Mouse (Mus musculus) heart, embryonic 14.5 days (tissue): ENCODE measurements around the gene Speer2. TPM values are rescaled to one million over a fixed set of nuclear protein-coding genes. Genes with fewer than 3 reads are reported as not detected.

Experiments used
- ATAC-seq: fragments of 200-750 bp; cut with Nextera tagmentation; 2 replicates; pipeline ENCODE4 v1.8.0; 2017; ENCODE audit warnings: low read depth, moderate TSS enrichment; ENCODE audit not compliant: insufficient number of reproducible peaks, insufficient read depth, low FRiP score
- H3K27ac ChIP-seq, 2 experiments: fragments of 200-500 bp in 1 of 2; fragments of 300-500 bp in 1 of 2; sonication (generic) in 1 of 2; replicated peaks in 1 of 2; 2 replicates each; pipeline ENCODE4 v1.5.1; 2012 to 2014; ENCODE audit warnings: low read depth in 2 of 2, low read length in 2 of 2, control low read depth in 1 of 2, mild to moderate bottlenecking in 1 of 2, mixed read lengths in 1 of 2; ENCODE audit not compliant: control insufficient read depth in 1 of 2, insufficient read depth in 1 of 2
- H3K27me3 ChIP-seq: fragments of 300-500 bp; sonication (generic); 2 replicates; pipeline ENCODE4 v1.6.1; 2014; ENCODE audit warnings: mild to moderate bottlenecking, low read length, control low read depth; ENCODE audit not compliant: control insufficient read depth, insufficient read depth
- H3K36me3 ChIP-seq: fragments of 300-500 bp; sonication (generic); 2 replicates; pipeline ENCODE4 v1.6.1; 2014; ENCODE audit warnings: mild to moderate bottlenecking, control low read depth, low read length, mixed read lengths; ENCODE audit not compliant: control insufficient read depth, insufficient read depth
- H3K4me1 ChIP-seq, 2 experiments: fragments of 200-500 bp in 1 of 2; fragments of 300-500 bp in 1 of 2; sonication (generic) in 1 of 2; 2 replicates each; pipeline ENCODE4 v1.6.1; 2012 to 2014; ENCODE audit warnings: low read length in 2 of 2, control low read depth in 1 of 2, mixed read lengths in 1 of 2; ENCODE audit not compliant: control insufficient read depth in 2 of 2, insufficient read depth in 2 of 2
- H3K4me2 ChIP-seq: fragments of 300-500 bp; sonication (generic); 2 replicates; pipeline ENCODE4 v1.6.1; 2014; ENCODE audit warnings: mild to moderate bottlenecking, low read length
- H3K4me3 ChIP-seq, 2 experiments: fragments of 200-500 bp in 1 of 2; fragments of 300-500 bp in 1 of 2; sonication (generic) in 1 of 2; 2 replicates each; pipeline ENCODE4 v1.5.1; 2012 to 2014; ENCODE audit warnings: low read length in 2 of 2, mild to moderate bottlenecking in 2 of 2, control low read depth in 1 of 2, low read depth in 1 of 2, moderate library complexity in 1 of 2; ENCODE audit not compliant: control insufficient read depth in 1 of 2, insufficient read depth in 1 of 2
- H3K9ac ChIP-seq: fragments of 300-500 bp; sonication (generic); 2 replicates; pipeline ENCODE4 v1.6.1; 2014; ENCODE audit warnings: mild to moderate bottlenecking, low read length
- H3K9me3 ChIP-seq: fragments of 300-500 bp; sonication (generic); 2 replicates; pipeline ENCODE4 v1.6.1; 2016; ENCODE audit warnings: low read length, control low read depth; ENCODE audit not compliant: control insufficient read depth
- WGBS: fragments of 180-500 bp; shearing (Covaris S2); extraction: QIAGEN DNeasy Blood & Tissue Kit; methylation state at CpG from one replicate; pipeline ENCODE4 v1.1.7; 2014; 5-methylcytosine and 5-hydroxymethylcytosine counted together
- polyA plus RNA-seq: library from polyadenylated mRNA; unstranded; fragments of >200 nt; fragmentation: Nextera tagmentation; extraction: Ambion mirVana; gene quantifications from 2 replicates; pipeline ENCODE4 v1.2.1, GENCODE M21; 2014

The Speer2 gene
- not detected in 2 replicates for polyA plus RNA-seq

- no peaks in the 10 kb centered on the region for H3K4me1 ChIP-seq
- ATAC-seq: no peak
- no peak within 1 kb of the TSS for H3K4me2 ChIP-seq
- H3K4me3 ChIP-seq: no peak within 1 kb of the TSS
- H3K9me3 ChIP-seq: no peaks in the 10 kb centered on the region
- no peaks in the 10 kb centered on the region for H3K36me3 ChIP-seq
- H3K27ac ChIP-seq: no peak within 1 kb of the TSS
- H3K27me3 ChIP-seq: no peaks in the 10 kb centered on the region
- no peak within 1 kb of the TSS for H3K9ac ChIP-seq
- WGBS: 87% methylated on average over 4 of the region's 4 CpGs
Measured at GRCm38 (mm10) chr16:69863644-69864043, at the start of gene Speer2. Gene Speer2, minus strand, starts transcription at chr16:69863744.

- no peak for ATAC-seq
- Histone ChIP-seq H3K4me1 (no peaks in the 10 kb centered on the region), H3K9me3 (no peaks in the 10 kb centered on the region)
Measured at GRCm38 (mm10) chr16:69904303-69904702, 40.8 kb upstream of the Speer2 start.

DNA sequence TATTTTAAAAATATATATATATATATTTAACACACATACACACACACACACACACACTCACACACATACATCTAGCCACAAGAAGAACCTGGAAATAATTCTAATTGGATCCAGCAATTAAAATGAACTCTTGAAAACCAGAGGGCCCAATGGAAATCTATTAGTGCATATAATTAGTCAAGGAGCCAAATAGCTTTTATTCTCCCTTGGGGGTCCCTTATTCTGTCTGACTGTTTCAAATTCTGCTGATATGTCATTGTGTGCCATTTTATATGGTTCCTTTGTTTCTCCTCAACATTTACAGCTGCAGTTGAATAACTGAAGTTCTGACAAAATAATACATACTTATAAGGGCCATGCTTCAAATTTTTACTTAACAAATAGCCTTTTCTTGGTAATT lies 17.2 kb upstream of the Speer2 start:
- Histone ChIP-seq H3K27ac (no peak overlapping the region), H3K4me1 (no peaks in the 10 kb centered on the region), H3K36me3 (no peaks in the 10 kb centered on the region), H3K4me2 (no peak overlapping the region), H3K4me3 (no peak overlapping the region), H3K9me3 (no peaks in the 10 kb centered on the region), H3K27me3 (no peaks in the 10 kb centered on the region), H3K9ac (no peak overlapping the region)
- ATAC-seq: no peak

More at GRCm38 (mm10) chr16:69904303-69904702, 40.8 kb upstream of the Speer2 start:
- Histone ChIP-seq H3K9ac (no peak overlapping the region), H3K36me3 (no peaks in the 10 kb centered on the region), H3K27ac (no peak overlapping the region), H3K4me2 (no peak overlapping the region), H3K27me3 (no peaks in the 10 kb centered on the region), H3K4me3 (no peak overlapping the region)

- H3K27me3 ChIP-seq: no peaks in the 10 kb centered on the region
- no peak overlapping the region for H3K4me2 ChIP-seq
- H3K9ac ChIP-seq: no peak overlapping the region
- H3K27ac ChIP-seq: no peak overlapping the region
- 75% methylated on average over 2 of the region's 2 CpGs for WGBS
- H3K4me3 ChIP-seq: no peak overlapping the region
- H3K4me1 ChIP-seq: no peaks in the 10 kb centered on the region
- H3K9me3 ChIP-seq: no peaks in the 10 kb centered on the region
- no peaks in the 10 kb centered on the region for H3K36me3 ChIP-seq
- ATAC-seq: no peak
Measured at GRCm38 (mm10) chr16:69836628-69837027, 26.9 kb downstream of the Speer2 start.

DNA sequence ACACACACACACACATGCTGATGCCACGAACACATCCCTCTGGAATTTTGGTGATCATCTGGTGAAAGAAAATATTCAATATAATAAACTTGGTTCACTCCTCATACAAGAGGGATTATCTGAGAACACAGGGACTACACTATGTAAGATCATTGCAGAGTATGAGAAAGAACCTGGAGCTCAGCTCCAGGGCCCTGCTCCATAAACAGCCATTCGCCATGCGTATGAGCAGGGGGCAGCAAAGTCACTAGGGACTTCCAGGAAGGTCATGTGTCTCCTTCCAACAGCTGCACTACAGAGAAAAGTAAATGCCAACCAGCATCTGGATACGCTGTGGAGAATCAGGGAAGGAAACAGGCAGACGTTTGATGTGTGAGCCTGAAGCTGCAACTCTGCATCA lies 49.9 kb downstream of the Speer2 start:
- WGBS: 63% methylated on average over 5 of the region's 5 CpGs
- Histone ChIP-seq H3K27me3 (no peaks in the 10 kb centered on the region), H3K4me3 (no peak overlapping the region), H3K9ac (no peak overlapping the region), H3K9me3 (no peaks in the 10 kb centered on the region), H3K36me3 (no peaks in the 10 kb centered on the region), H3K27ac (no peak overlapping the region), H3K4me1 (no peaks in the 10 kb centered on the region), H3K4me2 (no peak overlapping the region)
- no peak for ATAC-seq
